Mouse (Mus musculus): ENCODE results near the gene Cd46. TPM values are rescaled to one million over a fixed set of nuclear protein-coding genes. Genes with fewer than 3 reads are reported as not detected.

Gene Cd46
- 0.91 and 1.00 TPM in 2 replicates for polyA plus RNA-seq (2014; fragmentation: Nextera tagmentation; extraction: Ambion mirVana)

GRCm38 (mm10) chr1:195092220-195092720 is at the start of gene Cd46:
Cd46 (minus strand) TSS chr1:195092249.
- no peaks in the 10 kb centered on the region for H3K27me3 ChIP-seq (ENCODE audit: control insufficient read depth, insufficient read depth, low read length)
- H3K9ac ChIP-seq (ENCODE audit: low read length): peak within 1 kb of the TSS; percentile 46
- no peaks in the 10 kb centered on the region for H3K9me3 ChIP-seq (ENCODE audit: control insufficient read depth, low read length)
- H3K4me1 ChIP-seq (ENCODE audit: control insufficient read depth, insufficient read depth, low read length): peaks cover 7% of the 10 kb centered on the region
- no peak within 1 kb of the TSS for H3K27ac ChIP-seq (ENCODE audit: low read depth, low read length)
- no peaks in the 10 kb centered on the region for H3K36me3 ChIP-seq (ENCODE audit: control insufficient read depth, insufficient read depth, low read length)
- H3K4me2 ChIP-seq: peak within 1 kb of the TSS; percentile 61
- DNase-seq (ENCODE audit: low spot score, missing footprints): peak; percentile 92
- peak within 1 kb of the TSS; percentile 28 for H3K4me3 ChIP-seq (ENCODE audit: low read depth, low read length)
- WGBS: 3% methylated on average over 14 of the region's 14 CpGs
- ATAC-seq (ENCODE audit: low FRiP score): peak; percentile 96

- no peak overlapping the region for H3K4me3 ChIP-seq (ENCODE audit: low read depth, low read length)
- no peak for DNase-seq (ENCODE audit: low spot score, missing footprints)
- peak overlapping the region; percentile 48; the same call in 1 of the 2 replicates for H3K4me2 ChIP-seq
- no peak overlapping the region for H3K9ac ChIP-seq (ENCODE audit: low read length)
- no peaks in the 10 kb centered on the region for H3K27me3 ChIP-seq (ENCODE audit: control insufficient read depth, insufficient read depth, low read length)
- H3K9me3 ChIP-seq (ENCODE audit: control insufficient read depth, low read length): no peaks in the 10 kb centered on the region
- no peak overlapping the region for H3K27ac ChIP-seq (ENCODE audit: low read depth, low read length)
- H3K4me1 ChIP-seq (ENCODE audit: control insufficient read depth, insufficient read depth, low read length): peaks cover 2% of the 10 kb centered on the region; the same call in 1 of the 2 replicates
- no peaks in the 10 kb centered on the region for H3K36me3 ChIP-seq (ENCODE audit: control insufficient read depth, insufficient read depth, low read length)
- no peak for ATAC-seq (ENCODE audit: low FRiP score)
- 77% methylated on average over 3 of the region's 3 CpGs for WGBS
Observed at GRCm38 (mm10) chr1:195132070-195132469, 40.0 kb upstream of the Cd46 start.

- DNase-seq (ENCODE audit: low spot score, missing footprints): no peak
- Histone ChIP-seq H3K27me3 (ENCODE audit: control insufficient read depth, insufficient read depth, low read length) (no peaks in the 10 kb centered on the region), H3K27ac (ENCODE audit: low read depth, low read length) (no peak overlapping the region), H3K9me3 (ENCODE audit: control insufficient read depth, low read length) (no peaks in the 10 kb centered on the region), H3K36me3 (ENCODE audit: control insufficient read depth, insufficient read depth, low read length) (no peaks in the 10 kb centered on the region), H3K4me1 (ENCODE audit: control insufficient read depth, insufficient read depth, low read length) (peaks cover 2% of the 10 kb centered on the region; the same call in 1 of the 2 replicates), H3K9ac (ENCODE audit: low read length) (peak overlapping the region; percentile 84), H3K4me2 (peak overlapping the region; percentile 48), H3K4me3 (ENCODE audit: low read depth, low read length) (peak overlapping the region; percentile 56)
- 32% methylated on average over 4 of the region's 4 CpGs for WGBS
- ATAC-seq (ENCODE audit: low FRiP score): no peak
Observed at GRCm38 (mm10) chr1:195131675-195132015, 39.6 kb upstream of the Cd46 start.

- H3K36me3 ChIP-seq (ENCODE audit: control insufficient read depth, insufficient read depth, low read length): no peaks in the 10 kb centered on the region
- H3K9ac ChIP-seq (ENCODE audit: low read length): peak within 1 kb of the TSS; percentile 84
- no peaks in the 10 kb centered on the region for H3K27me3 ChIP-seq (ENCODE audit: control insufficient read depth, insufficient read depth, low read length)
- H3K4me3 ChIP-seq (ENCODE audit: low read depth, low read length): peak within 1 kb of the TSS; percentile 56
- H3K4me2 ChIP-seq: peak within 1 kb of the TSS; percentile 48
- H3K4me1 ChIP-seq (ENCODE audit: control insufficient read depth, insufficient read depth, low read length): peaks cover 2% of the 10 kb centered on the region; the same call in 1 of the 2 replicates
- DNase-seq (ENCODE audit: low spot score, missing footprints) (peak; percentile 98), ATAC-seq (ENCODE audit: low FRiP score) (peak; percentile 99)
- under 1% methylated on average over 31 of the region's 31 CpGs for WGBS
- H3K27ac ChIP-seq (ENCODE audit: low read depth, low read length): peak within 1 kb of the TSS; percentile 83
- H3K9me3 ChIP-seq (ENCODE audit: control insufficient read depth, low read length): no peaks in the 10 kb centered on the region
Observed at GRCm38 (mm10) chr1:195130953-195131674, 39.1 kb upstream of the Cd46 start, which contains the start of gene Cr1l. Cr1l (minus strand) TSS chr1:195131586.

- Histone ChIP-seq H3K4me1 (ENCODE audit: control insufficient read depth, insufficient read depth, low read length) (peaks cover 2% of the 10 kb centered on the region; the same call in 1 of the 2 replicates), H3K27ac (ENCODE audit: low read depth, low read length) (no peak overlapping the region; the same call in 1 of the 2 replicates)
- WGBS: 26% methylated on average over 2 of the region's 2 CpGs
Observed at GRCm38 (mm10) chr1:195130479-195130878, 38.4 kb upstream of the Cd46 start.

GRCm38 (mm10) chr1:195129867-195130266 is 37.8 kb upstream of the Cd46 start:
- Histone ChIP-seq H3K36me3 (ENCODE audit: control insufficient read depth, insufficient read depth, low read length) (no peaks in the 10 kb centered on the region), H3K9ac (ENCODE audit: low read length) (no peak overlapping the region), H3K9me3 (ENCODE audit: control insufficient read depth, low read length) (no peaks in the 10 kb centered on the region), H3K27me3 (ENCODE audit: control insufficient read depth, insufficient read depth, low read length) (no peaks in the 10 kb centered on the region), H3K4me2 (no peak overlapping the region), H3K27ac (ENCODE audit: low read depth, low read length) (no peak overlapping the region), H3K4me1 (ENCODE audit: control insufficient read depth, insufficient read depth, low read length) (peaks cover 2% of the 10 kb centered on the region; the same call in 1 of the 2 replicates), H3K4me3 (ENCODE audit: low read depth, low read length) (no peak overlapping the region)
- WGBS: 91% methylated on average over 1 of the region's 1 CpGs
- ATAC-seq (ENCODE audit: low FRiP score) (no peak), DNase-seq (ENCODE audit: low spot score, missing footprints) (no peak)

More at GRCm38 (mm10) chr1:195130479-195130878, 38.4 kb upstream of the Cd46 start:
- DNase-seq (ENCODE audit: low spot score, missing footprints): no peak
- peak overlapping the region; percentile 56 for H3K4me3 ChIP-seq (ENCODE audit: low read depth, low read length)
- ATAC-seq (ENCODE audit: low FRiP score): peak; percentile 61
- H3K9me3 ChIP-seq (ENCODE audit: control insufficient read depth, low read length): no peaks in the 10 kb centered on the region
- H3K4me2 ChIP-seq: peak overlapping the region; percentile 48
- H3K36me3 ChIP-seq (ENCODE audit: control insufficient read depth, insufficient read depth, low read length): no peaks in the 10 kb centered on the region
- H3K27me3 ChIP-seq (ENCODE audit: control insufficient read depth, insufficient read depth, low read length): no peaks in the 10 kb centered on the region
- peak overlapping the region; percentile 84 for H3K9ac ChIP-seq (ENCODE audit: low read length)

GRCm38 (mm10) chr1:195114414-195114813 is 22.4 kb upstream of the Cd46 start:
- Histone ChIP-seq H3K4me1 (ENCODE audit: control insufficient read depth, insufficient read depth, low read length) (no peaks in the 10 kb centered on the region), H3K9me3 (ENCODE audit: control insufficient read depth, low read length) (no peaks in the 10 kb centered on the region), H3K4me3 (ENCODE audit: low read depth, low read length) (no peak overlapping the region), H3K4me2 (no peak overlapping the region), H3K27me3 (ENCODE audit: control insufficient read depth, insufficient read depth, low read length) (no peaks in the 10 kb centered on the region), H3K9ac (ENCODE audit: low read length) (no peak overlapping the region), H3K36me3 (ENCODE audit: control insufficient read depth, insufficient read depth, low read length) (peaks cover 3% of the 10 kb centered on the region; the same call in 1 of the 2 replicates), H3K27ac (ENCODE audit: low read depth, low read length) (no peak overlapping the region)
- DNase-seq (ENCODE audit: low spot score, missing footprints): no peak
- 97% methylated on average over 1 of the region's 1 CpGs for WGBS
- no peak for ATAC-seq (ENCODE audit: low FRiP score)

GRCm38 (mm10) chr1:195113621-195114020 is 21.6 kb upstream of the Cd46 start:
- H3K9me3 ChIP-seq (ENCODE audit: control insufficient read depth, low read length): no peaks in the 10 kb centered on the region
- no peak overlapping the region for H3K9ac ChIP-seq (ENCODE audit: low read length)
- no peak overlapping the region for H3K4me3 ChIP-seq (ENCODE audit: low read depth, low read length)
- no peaks in the 10 kb centered on the region for H3K4me1 ChIP-seq (ENCODE audit: control insufficient read depth, insufficient read depth, low read length)
- DNase-seq (ENCODE audit: low spot score, missing footprints): no peak
- ATAC-seq (ENCODE audit: low FRiP score): no peak
- H3K27ac ChIP-seq (ENCODE audit: low read depth, low read length): no peak overlapping the region
- no peak overlapping the region for H3K4me2 ChIP-seq
- H3K36me3 ChIP-seq (ENCODE audit: control insufficient read depth, insufficient read depth, low read length): peaks cover 3% of the 10 kb centered on the region; the same call in 1 of the 2 replicates
- WGBS: 95% methylated on average over 4 of the region's 4 CpGs
- H3K27me3 ChIP-seq (ENCODE audit: control insufficient read depth, insufficient read depth, low read length): no peaks in the 10 kb centered on the region

GRCm38 (mm10) chr1:195100693-195101092 is 8.6 kb upstream of the Cd46 start:
- Histone ChIP-seq H3K4me1 (ENCODE audit: control insufficient read depth, insufficient read depth, low read length) (no peaks in the 10 kb centered on the region), H3K36me3 (ENCODE audit: control insufficient read depth, insufficient read depth, low read length) (no peaks in the 10 kb centered on the region), H3K9ac (ENCODE audit: low read length) (no peak overlapping the region), H3K27me3 (ENCODE audit: control insufficient read depth, insufficient read depth, low read length) (no peaks in the 10 kb centered on the region), H3K9me3 (ENCODE audit: control insufficient read depth, low read length) (no peaks in the 10 kb centered on the region), H3K27ac (ENCODE audit: low read depth, low read length) (no peak overlapping the region), H3K4me2 (no peak overlapping the region), H3K4me3 (ENCODE audit: low read depth, low read length) (no peak overlapping the region)
- ATAC-seq (ENCODE audit: low FRiP score) (no peak), DNase-seq (ENCODE audit: low spot score, missing footprints) (no peak)
- WGBS: 91% methylated on average over 4 of the region's 4 CpGs

All from midbrain, embryonic 11.5 days (tissue).